Mouse (Mus musculus) brain, embryonic 14.5 days (tissue): ENCODE measurements around the gene Cbx8. TPM values are rescaled to one million over a fixed set of nuclear protein-coding genes. Genes with fewer than 3 reads are reported as not detected.
A peak's percentile ranks its signal among the peaks of the same experiment; 100 is the strongest.

ENCODE experiments used
- DNase-seq: peaks from one replicate; pipeline ENCODE4 v3.0.0-alpha.2; 2011; ENCODE audit warnings: low read depth
- CTCF ChIP-seq: fragments of 200-500 bp; IDR thresholded peaks from 2 replicates; pipeline ENCODE4 v1.5.1; 2012; ENCODE audit warnings: inconsistent platforms, mild to moderate bottlenecking, moderate library complexity, borderline replicate concordance; ENCODE audit not compliant: insufficient read depth, insufficient read length; ENCODE audit errors: extremely low read depth
- POLR2A ChIP-seq: fragments of 200-500 bp; IDR thresholded peaks from 2 replicates; pipeline ENCODE4 v1.6.1; 2012; ENCODE audit warnings: mild to moderate bottlenecking, inconsistent platforms, borderline replicate concordance; ENCODE audit not compliant: poor library complexity, insufficient read depth, insufficient read length, severe bottlenecking; ENCODE audit errors: extremely low read depth
- polyA plus RNA-seq: library from polyadenylated mRNA; depleted of rRNA; stranded (reverse); fragments of >200 nt; gene quantifications from 2 replicates; pipeline ENCODE4 v1.2.3, GENCODE M21; 2012

Gene Cbx8
- polyA plus RNA-seq, 1 experiment: 10.4 TPM

DNA sequence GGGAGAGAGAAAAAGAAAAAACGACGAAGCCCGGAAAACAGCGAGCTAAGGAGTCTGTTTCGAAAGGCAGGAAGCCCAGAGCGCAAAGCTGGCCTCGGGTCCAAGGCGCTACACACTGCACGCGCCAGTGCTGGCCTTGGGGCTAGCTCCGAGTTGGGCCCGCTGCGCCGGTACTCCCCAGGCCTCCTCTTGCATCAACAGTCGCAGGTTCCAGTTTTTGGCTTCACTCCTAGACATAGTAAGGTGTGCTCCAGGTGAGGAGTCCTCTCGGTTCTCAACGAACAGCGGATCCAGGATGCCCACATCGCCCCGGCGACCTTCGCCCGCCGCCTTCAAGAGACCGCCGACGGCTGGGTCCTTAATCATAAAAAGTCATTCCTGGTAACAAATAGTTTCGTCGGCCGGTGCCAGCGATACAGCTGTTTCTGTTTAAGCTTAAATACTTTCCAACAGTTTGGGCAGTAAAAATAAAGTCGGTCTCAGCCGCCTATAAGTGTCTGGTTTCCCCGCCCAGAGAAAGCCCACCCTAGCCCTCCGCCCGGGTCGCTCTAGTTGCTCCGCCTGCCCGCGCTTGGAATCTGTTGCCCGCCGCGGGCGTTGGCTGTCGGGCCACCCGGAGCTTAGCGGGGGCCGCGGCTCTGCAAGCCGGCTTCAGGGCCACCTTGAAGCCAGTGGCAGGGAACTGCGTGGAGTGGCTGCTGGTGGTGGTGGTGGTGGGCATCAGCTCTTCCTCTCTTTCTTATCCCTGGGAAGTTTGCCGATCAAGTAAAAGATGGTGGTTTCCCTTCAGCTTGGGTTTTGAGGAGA is 1.9 kb upstream of the Cbx8 start:
- no peak for TF ChIP-seq CTCF
- TF ChIP-seq POLR2A: no peak

DNA sequence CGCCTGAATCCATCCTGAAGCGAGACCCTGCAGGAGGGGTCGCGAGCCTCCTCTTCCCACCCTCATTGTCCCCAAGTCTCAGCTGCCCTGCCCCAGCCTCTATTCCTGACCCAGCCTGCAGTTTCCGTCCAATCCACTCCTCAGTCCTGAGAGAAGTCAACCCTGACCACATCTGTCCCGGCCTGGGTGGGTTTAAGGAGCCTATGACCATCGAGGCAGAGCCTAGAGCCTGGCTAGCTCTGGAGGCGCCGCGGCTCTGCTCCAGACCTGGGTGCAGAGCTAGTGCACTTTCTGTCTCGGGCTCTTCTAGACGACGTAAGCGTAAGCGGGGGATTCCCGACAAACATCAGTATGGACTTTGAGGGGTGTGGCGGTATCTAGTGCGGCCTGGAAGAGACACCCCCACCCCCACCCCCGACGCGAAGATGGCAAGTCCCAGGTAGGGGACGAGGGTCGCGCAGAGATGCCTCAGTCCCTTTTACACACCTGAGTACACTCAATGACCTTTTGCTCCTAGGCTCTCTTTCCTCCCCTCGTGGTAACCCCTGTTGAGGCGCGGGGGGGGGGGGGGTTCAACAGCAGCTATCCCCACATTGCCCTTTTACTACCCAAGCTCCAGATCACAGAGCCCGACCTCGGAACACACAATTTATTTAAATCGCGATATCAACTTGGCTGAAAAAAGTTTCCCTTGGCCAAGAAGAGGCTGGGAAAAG is 1.1 kb upstream of the Cbx8 start:
- peak; percentile 45 for DNase-seq
- no peak for TF ChIP-seq CTCF
- no peak for TF ChIP-seq POLR2A

More for the DNA sequence above, 1.9 kb upstream of the Cbx8 start:
- DNase-seq: no peak

DNA sequence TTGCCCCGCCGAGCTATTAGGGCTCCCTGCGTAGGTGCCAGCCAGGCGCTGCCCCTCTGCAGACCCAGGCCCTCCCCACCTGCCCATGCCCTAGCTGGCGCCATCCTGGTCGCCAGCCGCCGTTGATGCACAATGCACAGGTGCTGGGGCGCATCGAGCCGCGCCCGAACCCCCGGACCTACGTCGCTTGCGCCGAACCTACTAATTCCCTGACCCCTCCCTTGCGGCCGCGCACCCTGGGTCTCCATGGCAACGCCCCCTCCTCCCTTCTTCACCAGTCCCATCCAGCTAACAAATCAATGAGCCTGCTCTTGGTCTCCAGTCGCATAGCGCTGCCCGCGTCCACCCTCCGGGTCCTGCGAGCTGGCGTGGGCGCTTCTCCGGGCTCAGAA is 552 bp upstream of the Cbx8 start:
- peak; percentile 91 for DNase-seq
- TF ChIP-seq POLR2A (no peak), CTCF (no peak)

DNA sequence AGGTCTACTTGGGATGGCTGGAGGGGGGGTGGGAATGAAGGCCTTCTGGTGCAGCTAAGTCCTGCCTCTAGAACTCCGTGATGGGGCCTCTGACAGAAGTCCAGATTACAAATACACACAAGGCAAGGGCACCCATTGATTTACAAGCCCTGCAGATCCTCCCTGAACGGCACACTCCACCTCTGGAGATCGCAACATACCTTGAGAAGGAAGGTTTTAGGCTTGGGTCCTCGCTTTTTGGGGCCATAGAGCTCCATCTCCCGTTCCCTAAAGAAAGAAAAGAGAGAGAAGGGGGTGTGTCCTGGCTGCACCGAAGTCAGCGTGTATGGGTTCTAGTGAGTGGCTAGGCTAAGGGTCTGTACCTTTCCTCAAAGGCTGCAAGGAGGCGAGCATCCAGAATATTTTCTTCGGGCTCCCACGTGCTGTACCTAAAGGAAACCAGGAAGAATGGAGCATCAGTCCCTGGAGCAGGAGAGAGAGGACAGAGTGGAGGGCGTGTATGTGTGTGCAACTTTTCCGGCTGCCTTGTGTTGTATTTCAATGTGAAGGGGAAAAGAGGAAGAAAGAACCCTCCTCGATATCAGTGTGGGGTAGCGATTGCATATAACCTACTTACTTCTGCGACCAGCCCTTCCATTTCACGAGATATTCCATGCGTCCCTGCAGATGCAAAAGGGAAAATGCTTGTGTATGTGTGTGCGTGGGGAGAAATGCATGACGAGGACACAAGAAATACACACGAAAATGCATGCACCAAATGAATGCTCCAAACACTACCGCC is 847 bp downstream of the Cbx8 start:
- no peak for TF ChIP-seq POLR2A
- no peak for TF ChIP-seq CTCF
- no peak for DNase-seq

DNA sequence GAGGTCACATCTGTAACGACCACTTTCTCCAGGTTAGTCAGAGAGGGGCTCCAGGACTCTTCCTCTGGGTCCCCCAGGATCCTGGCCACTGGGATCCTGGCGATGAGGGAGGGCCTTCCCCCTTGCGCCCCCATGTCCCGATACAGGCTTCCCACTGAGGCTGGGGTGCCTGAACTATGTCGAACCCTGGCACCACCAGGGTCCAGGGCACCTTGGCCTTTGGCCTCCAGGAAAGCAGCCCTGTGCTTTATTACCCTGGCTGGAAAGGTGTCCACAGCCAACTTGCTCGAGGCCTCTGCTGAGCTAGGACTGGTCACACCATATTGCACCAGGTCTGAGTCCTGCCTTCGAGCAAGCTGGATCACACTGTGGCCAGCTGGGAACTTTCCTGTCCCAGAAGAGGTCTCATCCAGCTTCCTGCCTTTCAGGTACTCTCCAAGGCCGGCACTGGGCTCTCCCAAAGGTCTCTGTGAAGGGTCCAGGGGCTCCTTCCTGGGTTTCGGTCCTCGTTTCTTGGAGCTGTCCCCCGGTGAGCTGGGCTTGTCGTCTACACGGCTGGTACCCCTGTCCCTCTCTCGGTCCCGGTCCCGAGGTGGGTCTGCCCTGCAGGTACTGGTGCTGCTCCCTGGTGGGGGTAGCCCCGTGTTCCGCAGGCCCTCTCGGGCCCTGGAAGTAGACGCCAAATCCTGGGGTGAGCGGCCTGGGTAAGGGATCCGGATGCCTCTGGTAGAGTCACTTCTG is 1.9 kb downstream of the Cbx8 start:
- no peak for TF ChIP-seq CTCF
- TF ChIP-seq POLR2A: no peak
- no peak for DNase-seq

DNA sequence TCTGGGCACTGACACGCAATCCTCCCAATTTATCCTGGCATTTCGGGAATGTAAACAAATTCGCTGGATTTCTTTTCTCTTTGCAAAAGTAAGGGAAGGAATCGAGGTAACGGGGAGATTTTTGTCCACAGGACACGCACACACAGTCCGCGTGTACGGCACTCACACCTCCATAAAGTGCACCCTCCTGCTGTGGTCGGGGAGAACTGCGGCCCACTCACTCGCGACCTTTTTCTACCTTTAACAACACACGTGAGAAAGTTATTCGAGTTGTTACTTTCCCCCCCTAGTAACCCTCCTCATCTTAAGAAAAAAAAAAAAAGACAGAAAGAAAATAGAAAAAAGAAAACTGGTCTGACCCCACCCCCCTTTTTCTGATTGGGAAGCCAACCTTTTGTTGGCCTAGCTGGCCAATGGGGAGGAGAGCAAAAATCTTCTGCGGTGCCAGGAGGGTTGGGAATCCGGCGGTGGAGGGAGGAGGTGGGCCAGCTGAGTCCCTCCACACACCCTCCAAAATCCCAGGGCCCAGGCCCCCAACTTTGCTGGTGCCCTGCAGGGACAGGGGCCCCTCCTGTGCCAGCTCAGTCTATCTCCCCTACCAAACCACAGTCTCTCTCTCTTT is 2.9 kb downstream of the Cbx8 start:
- no peak for TF ChIP-seq POLR2A
- TF ChIP-seq CTCF: no peak
- DNase-seq: peak; percentile 72

DNA sequence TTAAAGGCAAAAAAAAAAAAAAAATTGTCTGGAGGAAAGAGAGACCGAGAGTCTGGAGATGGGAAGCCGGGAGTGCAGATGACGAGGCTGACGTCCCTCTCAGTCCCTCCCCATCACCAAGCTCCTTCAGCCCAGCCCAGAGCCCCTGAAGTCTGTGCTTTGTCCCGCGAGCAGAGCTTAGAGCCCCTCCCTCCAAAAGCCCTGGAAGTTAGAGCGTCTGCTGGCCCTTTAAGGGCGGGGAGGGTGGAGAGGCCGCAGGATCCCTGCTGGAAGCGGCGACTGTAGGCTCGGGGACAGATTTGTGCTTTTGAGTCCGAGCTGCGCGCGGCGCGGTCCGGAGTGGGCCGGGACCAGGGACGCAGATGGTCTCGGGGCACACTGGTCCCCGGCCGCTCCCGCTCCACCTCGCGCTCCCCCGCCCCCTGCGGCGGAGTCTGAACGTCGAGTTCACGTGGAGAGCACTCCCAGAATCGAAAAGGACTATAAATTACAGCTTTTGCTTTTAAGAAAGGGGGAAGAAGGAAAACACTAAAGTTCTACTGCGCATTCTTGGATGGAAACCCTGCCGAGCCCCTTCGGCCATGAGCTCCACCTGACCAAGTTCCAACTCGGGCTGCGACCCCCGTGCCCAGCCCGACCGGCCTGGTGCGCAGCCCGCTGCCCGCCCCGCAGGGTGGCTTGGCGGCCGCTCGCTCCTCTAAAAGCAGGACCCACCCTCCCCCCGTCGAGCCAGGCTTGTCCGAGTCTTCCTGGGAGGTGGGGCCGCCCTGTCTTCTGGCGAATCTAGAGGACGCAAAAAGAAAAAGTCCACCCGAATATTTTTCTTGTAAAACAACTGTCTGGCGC is 3.6 kb downstream of the Cbx8 start:
- peak; percentile 62 for DNase-seq
- no peak for TF ChIP-seq CTCF
- TF ChIP-seq POLR2A: no peak

DNA sequence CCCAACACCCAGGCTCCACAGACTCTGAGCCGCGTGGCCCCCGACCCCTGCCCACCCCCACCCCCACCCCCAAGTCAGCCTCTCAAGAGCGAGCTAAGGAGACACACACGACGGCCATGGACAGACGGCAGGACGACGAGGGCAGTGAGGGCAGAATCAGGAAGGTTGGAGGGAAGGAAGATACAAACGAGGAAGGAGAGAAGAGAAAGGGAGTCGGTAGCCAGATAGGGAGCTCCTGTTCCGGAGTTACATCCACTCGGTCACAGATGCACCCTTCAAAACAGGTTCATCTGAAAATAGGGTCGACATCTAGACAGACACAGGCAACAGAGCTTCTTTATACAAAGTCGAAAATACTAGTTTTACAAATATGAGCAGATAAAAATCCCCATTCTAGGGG is 4.3 kb downstream of the Cbx8 start:
- TF ChIP-seq POLR2A (no peak), CTCF (no peak)
- no peak for DNase-seq

DNA sequence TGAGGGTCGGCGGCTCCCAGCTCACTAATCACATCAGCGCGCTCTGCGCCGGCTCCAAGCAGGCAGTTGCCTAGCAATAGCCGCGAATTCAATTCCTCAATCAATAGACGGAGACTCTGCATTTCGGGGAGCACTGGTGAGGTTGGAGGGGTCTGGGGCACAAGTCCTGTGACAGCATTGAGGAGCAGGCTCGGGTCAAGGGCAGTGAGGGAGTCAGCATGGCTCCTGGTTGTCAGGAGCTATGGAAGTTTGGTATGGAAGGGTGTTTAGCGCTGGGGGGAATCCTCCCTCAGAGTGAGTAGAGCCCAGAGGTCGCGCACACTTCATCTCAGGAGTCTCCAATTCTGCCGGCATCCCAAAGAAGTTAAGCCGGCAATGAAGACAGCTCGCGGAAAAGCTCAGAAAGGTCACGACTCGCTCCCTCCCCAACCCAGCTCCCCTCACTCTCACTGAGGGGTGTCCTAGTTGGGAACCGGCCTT is 5.0 kb downstream of the Cbx8 start:
- DNase-seq: peak; percentile 64
- TF ChIP-seq POLR2A: no peak
- TF ChIP-seq CTCF: no peak

DNA sequence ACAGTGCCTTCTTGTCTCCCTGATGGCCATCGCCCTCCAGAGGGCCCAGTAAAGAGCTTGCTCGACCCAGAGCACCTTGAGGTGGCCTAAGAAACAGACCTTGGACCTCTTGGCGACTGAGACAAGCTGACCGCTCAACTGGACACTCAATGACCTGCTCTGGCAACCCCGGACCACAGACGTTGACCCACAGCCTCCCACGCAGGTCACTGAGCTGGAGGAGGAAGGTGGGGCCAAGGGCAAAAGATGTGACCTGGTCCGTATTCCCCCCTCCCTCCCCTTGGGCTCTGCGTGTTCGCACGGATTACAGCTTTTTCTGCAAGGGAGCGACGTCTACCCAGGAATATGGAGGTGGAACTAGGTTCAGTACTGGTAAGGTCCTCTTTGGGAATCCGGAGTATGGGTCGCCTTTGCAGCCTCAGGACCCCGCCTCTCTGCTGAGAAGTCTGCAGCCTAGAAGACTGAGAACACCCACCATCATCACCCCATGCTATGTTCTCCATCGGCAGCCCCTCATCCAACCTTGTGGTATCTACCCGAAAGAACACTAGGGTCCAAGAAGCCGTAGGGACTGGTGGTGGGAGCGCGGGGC is 5.6 kb downstream of the Cbx8 start:
- TF ChIP-seq POLR2A (no peak), CTCF (no peak)
- DNase-seq: no peak

DNA sequence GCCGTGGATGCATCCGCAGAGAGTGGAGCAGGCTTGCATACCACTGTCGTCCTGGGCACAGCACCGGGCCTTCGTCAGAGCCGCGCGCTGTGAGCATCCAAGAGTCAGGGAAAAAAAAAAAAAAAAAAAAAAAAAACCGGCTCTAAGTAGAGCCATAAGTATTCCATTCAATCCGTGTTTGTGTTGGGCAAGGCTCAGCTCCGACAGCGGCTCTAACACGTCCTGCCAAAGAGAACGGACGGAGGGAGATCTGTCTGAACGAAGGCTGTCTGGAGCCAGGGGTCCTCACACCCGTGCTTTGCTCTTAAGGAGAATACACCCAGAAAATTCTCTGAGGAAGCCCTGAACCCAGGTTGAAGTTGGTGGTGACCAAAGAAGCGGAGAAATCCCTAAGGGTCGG is 6.1 kb downstream of the Cbx8 start:
- no peak for DNase-seq
- no peak for TF ChIP-seq POLR2A

DNA sequence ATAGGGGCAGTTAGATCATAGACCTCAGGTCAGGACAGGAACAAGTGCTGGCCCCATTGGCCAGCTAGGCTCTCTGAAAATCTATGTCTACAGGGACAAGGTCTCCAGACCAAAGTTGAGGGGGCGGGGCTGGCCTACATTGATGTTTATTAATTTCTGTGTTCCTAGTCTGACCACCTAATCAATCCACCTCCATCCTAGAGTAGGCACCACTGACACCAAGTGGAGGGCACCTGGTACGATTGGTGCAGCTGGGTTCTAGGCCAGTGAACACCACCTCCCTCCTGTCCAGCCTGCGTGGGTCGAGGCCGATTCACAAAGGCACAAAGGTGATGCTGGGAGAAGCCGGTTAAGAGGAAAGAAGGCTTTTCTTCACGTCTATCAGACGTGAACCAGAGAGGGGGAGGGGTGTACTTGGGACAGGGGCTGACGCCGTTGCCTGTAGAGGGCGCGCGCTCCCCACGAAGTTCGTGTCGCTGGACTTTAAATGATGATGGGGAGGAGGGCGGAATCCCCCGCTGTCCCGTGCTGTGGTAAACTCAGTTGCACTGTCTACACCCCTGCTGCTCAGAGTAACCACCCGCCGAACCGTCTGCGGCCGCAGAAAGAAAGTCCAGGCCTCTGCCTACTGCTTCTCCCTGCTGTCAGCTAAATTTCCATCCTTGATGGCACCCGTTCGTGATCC is 6.8 kb downstream of the Cbx8 start:
- peak; percentile 90 for DNase-seq
- TF ChIP-seq POLR2A (no peak), CTCF (peak; percentile 94)
